Mouse (Mus musculus): ENCODE data around the gene Gpr165.

Gpr165 gene

DNA sequence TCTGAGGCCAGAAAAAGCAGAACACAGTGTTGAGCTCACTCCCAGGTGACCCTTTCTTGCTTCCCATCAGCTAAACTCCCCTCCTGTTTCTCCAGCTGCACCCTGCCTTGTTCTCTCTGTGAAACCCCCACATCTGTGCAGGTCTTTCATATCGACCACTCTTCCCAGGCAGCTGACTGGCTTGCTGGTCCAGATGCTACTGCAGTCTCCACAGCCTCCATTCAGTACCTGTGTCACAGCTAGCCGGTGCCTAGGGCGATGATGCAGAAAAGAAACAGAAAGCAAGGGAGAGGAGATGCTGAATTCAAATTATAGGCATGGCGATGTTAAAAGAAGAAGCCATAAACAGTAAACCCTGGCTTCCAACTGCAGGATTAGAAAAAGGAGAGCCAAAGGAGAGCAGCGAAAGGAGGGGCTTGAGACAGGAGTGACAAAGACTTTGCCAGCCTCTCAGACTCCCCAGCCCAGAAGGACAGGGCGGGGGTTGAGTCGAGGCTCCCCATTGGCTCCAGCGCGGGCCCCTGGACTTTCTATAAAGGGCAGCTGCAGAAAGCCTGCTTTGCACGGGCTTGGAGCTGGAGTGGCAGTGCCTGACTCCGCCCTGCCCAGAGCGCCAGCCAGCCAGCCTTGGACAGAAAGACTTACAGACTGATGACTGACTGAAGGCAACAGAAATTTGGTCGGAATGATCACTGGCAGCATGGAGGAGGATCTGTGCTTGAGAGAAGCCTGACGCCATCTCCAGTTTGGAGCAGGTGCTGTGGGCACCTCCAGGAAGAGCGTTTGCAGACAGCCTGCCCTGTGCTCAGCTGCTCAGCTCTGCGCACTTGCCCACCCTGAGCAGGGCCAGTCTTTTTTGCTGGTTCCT is at the start of gene Gpr165:
Gene Gpr165 (plus strand): TSS at position 535 of the 868 bp plus-strand sequence.
- DNase-seq = no peak

DNA sequence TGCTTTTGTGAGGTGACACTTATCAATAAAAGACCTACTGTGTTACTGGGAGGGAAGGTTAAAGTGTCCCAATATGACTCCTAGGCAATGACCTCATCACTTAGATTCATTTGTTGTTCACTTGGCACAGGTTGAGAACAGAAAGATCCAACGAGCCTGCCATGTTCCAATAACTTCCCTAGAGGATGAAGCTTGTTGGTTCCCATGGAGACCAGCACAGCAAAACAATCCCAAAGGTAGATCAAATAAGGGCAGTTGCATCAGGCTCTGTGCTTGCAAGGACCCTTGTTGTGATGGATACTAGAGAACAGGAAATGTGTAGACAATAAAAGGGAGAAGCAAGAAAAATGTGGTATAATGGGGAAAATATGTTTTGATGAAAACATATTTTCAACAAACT is 38.4 kb upstream of the Gpr165 start:
- DNase-seq = no peak
